Mouse (Mus musculus): Measurements from ENCODE around the gene Nhlrc4.
A peak's percentile ranks its signal among the peaks of the same experiment; 100 is the strongest.

The Nhlrc4 gene

GRCm38 (mm10) chr17:25925348-25925747, 19.4 kb downstream of the Nhlrc4 start:
- peak; percentile 61 for ATAC-seq (ENCODE audit: low TSS enrichment)

- ATAC-seq (ENCODE audit: low TSS enrichment), result no peak
These were observed 22.6 kb downstream of the Nhlrc4 start for GRCm38 (mm10) chr17:25922120-25922519.

DNA sequence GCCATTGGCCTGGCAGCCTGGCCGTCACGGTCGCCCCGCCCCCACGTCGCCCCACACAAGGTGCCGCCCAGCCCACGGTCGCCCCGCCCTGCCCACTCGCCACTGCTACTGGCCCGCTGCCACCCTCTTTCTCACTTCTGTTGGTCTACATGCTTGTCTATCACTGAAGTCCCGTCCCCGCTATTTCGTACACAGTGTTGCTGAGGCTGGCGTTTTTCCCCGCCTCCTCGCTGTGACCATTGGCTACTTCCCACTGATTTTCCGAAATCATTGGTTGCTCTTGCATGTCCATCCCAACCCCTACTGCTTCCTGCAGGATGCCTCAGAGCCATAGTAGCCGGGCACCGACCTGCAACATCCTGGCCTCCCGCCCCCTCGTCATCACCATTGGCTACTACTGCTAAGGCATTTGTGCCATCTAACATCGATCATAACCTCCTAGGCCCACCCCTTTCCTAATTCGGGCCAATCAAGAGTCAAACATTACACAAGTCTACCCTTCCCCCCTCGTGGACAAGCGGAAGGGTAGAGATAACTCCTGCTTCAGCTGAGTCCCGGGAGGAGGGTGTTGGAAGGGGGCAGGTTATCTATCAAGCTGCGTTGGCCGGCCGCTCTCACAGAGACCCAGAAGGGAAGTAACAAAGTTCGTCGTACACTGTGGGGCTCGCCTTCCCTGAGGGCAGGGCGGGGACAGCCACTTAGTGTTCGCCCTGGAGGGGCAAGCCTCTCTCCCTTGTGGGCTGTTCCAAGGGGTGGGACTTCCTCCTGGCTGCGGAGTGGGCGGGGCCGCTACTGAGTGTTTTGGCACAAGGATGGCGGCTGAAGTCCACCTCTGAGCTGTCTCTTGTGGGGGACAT, 24.7 kb downstream of the Nhlrc4 start:
- ATAC-seq (ENCODE audit: low TSS enrichment), result peak; percentile 88

DNA sequence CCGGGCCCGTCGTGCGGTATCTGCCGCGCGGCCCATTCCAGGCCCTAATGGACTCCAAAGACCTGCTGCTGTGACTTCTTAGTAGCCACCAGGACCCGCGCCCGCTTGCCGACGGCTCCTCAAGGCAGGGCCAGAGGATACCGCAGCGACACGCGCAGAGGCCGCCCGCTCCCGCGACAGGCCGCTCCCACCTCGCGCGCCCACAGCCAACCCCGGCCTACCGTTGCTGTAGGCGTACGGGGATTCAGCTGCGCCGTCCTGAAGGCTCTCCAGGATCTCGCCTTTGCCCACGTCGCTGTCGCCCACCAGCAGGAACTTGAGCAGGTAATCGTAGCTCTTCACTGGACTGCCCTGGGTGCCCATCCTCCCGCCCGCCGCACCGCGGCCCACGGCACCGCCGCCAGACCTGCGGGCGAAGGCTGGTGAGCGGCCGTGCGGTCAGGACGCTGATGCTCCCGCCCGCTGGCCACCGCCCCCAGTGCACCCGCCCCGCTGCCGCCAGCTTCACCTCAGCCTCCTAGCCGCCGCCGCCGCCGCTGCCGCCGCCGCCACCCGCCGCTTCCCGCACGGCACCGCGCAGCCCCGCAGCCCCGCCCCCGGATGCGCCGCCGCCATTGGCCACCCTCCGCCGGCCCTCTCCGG, 25.5 kb downstream of the Nhlrc4 start, which contains the start of gene Rab40c:
Gene Rab40c, minus strand, starts transcription at position 584 of the 642 bp plus-strand sequence.
- no peak for ATAC-seq (ENCODE audit: low TSS enrichment)

DNA sequence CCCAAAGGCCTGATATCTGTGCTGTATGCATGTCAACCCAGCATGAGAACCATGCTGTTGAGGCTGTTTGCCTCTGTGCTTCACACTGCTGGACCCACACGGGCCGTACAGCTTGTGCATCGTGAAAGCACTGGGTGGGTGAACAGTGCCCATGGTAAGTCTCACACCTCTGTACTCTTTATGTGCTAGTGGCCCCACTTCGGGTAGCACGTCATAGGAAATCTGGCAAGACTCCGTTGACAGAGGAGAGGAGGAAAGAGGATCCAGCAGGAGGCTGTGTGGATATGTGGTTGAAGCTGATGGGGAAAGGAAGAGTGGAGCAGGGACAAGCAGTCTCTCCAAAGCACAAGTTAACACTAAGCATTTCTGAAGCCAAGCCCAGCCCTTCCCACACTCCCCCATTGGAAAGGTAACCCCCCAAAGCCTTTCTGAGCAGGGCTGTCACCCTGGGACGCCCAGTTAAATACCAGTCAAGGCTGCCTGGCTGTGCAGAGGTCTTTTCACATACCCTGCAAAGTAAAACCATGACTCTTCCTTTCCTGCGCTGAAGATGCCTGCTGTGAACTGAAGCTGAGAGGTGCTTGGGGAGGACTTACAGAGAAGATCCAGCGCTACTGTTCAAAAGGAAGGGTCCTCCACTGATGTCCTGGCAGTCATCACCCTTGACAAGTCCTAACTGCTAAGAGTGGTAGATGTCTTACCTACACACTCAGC, 26.6 kb downstream of the Nhlrc4 start:
- ATAC-seq (ENCODE audit: low TSS enrichment), result no peak

DNA sequence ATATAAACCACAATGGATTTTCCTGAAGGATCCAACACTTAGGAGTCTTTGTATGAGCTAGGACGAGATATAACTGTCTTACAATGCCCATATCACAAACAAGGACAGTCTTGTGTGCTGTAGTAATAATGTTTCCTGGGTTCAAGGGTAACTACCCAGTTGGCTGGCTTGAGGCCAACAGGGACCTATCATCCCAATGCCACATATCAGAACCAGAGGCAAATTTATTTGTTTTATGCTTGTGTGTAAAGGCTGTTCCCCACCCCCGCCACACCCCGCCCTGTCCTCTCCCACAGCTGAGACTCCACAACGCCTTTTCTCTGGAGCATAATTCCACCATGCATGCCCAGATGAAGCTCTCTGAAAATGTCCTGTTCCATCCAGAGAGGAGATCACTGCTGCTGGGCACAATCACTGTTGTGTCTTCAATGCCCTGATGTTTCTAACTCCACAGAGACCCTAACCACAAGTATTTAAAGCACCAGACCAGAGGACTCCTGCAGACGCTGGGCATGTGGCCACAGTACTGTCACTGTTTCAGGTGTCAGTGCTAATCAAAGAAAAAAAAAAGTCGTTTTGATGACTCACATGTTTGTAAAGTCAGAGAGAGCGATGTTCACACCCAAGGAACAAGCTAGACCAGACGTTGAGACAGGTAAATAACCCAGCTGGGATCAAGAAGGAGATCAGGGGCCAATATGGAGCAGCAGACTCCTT, 27.7 kb downstream of the Nhlrc4 start:
- ATAC-seq (ENCODE audit: low TSS enrichment), result no peak

DNA sequence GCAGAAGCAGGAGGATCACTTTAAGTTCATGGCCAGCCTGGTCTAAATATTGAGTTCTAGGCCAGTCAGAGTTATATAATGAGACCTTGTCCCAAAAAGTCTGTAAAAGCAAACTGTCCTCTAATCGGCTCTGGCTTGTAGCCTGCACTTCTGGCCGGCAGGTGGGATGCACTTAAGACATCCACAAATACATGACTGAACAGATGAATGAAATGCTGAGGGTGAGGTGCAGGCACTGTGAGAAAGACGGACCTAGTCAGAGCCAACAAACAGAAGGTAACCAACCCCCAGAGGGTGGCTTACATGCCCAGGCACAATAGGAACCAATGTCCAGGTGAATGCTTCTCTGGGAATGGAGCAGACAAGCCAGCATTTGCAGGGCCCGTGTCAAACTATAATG, 30.5 kb downstream of the Nhlrc4 start:
- no peak for ATAC-seq (ENCODE audit: low TSS enrichment)

- no peak for ATAC-seq (ENCODE audit: low TSS enrichment)
These were observed 30.9 kb downstream of the Nhlrc4 start for GRCm38 (mm10) chr17:25913877-25914275.

DNA sequence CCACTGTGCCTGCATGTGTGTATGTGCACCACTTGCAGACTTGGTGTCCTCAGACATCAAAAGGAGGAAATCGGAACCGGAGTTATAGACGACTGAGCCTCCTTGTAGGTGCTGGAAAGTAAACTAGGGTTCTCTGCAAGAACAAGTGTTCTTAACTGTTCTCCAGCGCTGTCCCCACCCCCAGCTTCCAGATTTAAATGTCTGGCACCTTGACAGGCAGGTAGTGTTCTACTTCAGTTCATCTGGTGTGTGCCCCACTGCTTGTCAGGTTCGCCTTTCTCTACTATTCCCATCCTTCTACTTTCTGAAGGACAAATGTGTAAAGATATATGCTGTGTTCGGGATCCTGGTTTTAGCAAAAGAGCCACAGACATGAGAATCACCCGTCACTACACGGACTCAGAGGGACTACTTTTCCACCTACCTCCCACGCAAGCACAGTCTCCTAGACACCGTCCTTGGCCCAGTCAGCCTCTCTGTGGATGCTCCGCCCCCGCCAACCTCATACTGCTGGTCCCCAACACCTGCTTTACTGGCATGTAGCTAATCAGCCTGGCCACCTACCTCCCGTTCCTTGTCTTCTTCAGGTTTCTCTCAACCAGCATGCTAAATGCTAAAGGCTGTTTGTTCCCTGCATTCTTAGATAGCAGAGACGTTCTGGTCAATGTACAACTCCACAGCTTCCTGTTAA, 31.4 kb downstream of the Nhlrc4 start:
- ATAC-seq (ENCODE audit: low TSS enrichment), result peak; percentile 78

GRCm38 (mm10) chr17:25911816-25912215, 32.9 kb downstream of the Nhlrc4 start:
- ATAC-seq (ENCODE audit: low TSS enrichment), result no peak

DNA sequence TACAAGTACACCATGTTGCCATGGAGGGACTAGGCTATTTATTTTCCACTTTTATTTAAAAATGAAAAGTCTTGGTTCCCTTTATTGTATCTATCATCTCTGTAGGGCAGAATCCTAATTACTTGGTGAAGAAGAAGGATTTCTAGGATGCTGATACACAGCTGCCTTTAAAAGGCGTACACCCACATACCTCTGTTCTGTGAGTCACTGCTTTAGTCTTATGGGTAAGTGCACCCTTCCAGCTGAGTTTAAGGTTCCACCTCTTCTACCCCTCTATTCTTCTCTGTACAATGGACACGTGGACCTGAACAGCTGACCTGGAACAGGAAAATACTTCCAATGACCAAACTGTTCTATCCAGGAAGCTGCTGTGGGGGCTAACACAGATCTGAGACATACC, 37.1 kb downstream of the Nhlrc4 start:
- ATAC-seq (ENCODE audit: low TSS enrichment), result peak; percentile 76; the same call in 1 of the 2 replicates

GRCm38 (mm10) chr17:25903061-25903460, 41.7 kb downstream of the Nhlrc4 start:
- no peak for ATAC-seq (ENCODE audit: low TSS enrichment)

GRCm38 (mm10) chr17:25900193-25900592, 44.6 kb downstream of the Nhlrc4 start:
- no peak for ATAC-seq (ENCODE audit: low TSS enrichment)

GRCm38 (mm10) chr17:25895891-25896290, 48.9 kb downstream of the Nhlrc4 start:
- ATAC-seq (ENCODE audit: low TSS enrichment), result no peak

DNA sequence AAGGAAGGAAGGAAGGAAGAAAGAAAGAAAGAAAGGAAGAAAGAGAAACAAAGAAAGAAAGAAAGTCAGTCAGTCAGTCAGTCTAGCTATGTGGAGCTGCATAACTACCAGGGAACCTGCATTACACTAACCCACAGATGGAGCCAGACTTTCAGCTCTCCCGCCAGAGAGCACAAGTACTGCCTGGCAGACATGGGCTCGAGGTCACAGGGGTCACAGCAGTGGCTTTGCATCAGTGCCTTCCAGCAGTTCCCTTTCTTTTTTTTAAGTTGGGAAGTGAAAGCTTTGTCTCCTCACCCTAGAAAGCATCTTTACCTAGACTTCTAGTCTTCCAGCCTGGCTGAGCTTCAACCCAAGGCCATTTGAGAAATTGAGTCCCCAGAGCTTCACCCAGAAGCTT, 49.3 kb downstream of the Nhlrc4 start:
- ATAC-seq (ENCODE audit: low TSS enrichment), result no peak

GRCm38 (mm10) chr17:25893975-25894617, 50.7 kb downstream of the Nhlrc4 start:
- ATAC-seq (ENCODE audit: low TSS enrichment), result peak; percentile 89
